Mouse (Mus musculus) embryonic facial prominence, embryonic 14.5 days (tissue): Measurements from ENCODE around the gene Olfr1381. TPM values are rescaled to one million over a fixed set of nuclear protein-coding genes. Genes with fewer than 3 reads are reported as not detected.
"Not testable (repeated sequence)": the region's sequence is repeated elsewhere in the genome, so short reads cannot be mapped to it uniquely, and the experiment has no call there.

Experiments
- ATAC-seq: fragments of 200-750 bp; cut with Nextera tagmentation; 2 replicates; pipeline ENCODE4 v1.8.0; 2017; ENCODE audit warnings: low read depth, moderate number of reproducible peaks, moderate TSS enrichment
- DNase-seq: peaks from one replicate; pipeline ENCODE4 v3.0.0-alpha.2; 2015; ENCODE audit warnings: low spot score
- H3K27ac ChIP-seq: fragments of 300-500 bp; sonication (generic); replicated peaks from 2 replicates; pipeline ENCODE4 v1.5.1; 2014; ENCODE audit warnings: low read depth, mild to moderate bottlenecking, low read length, moderate library complexity
- H3K27me3 ChIP-seq: fragments of 300-500 bp; sonication (generic); replicated peaks from 2 replicates; pipeline ENCODE4 v1.6.1; 2014; ENCODE audit warnings: low read length; ENCODE audit not compliant: control insufficient read depth, insufficient read depth
- H3K36me3 ChIP-seq: fragments of 300-500 bp; sonication (generic); 2 replicates; pipeline ENCODE4 v1.6.1; 2014; ENCODE audit warnings: low read length, mixed read lengths; ENCODE audit not compliant: control insufficient read depth, insufficient read depth
- H3K4me1 ChIP-seq: fragments of 300-500 bp; sonication (generic); 2 replicates; pipeline ENCODE4 v1.6.1; 2014; ENCODE audit warnings: antibody characterized with exemption, low read length; ENCODE audit not compliant: control insufficient read depth, insufficient read depth
- H3K4me2 ChIP-seq: fragments of 300-500 bp; sonication (generic); 2 replicates; pipeline ENCODE4 v1.6.1; 2014; ENCODE audit warnings: low read depth, mild to moderate bottlenecking, low read length, moderate library complexity, mixed read lengths
- H3K4me3 ChIP-seq: fragments of 300-500 bp; sonication (generic); 2 replicates; pipeline ENCODE4 v1.5.1; 2014; ENCODE audit warnings: low read depth, mild to moderate bottlenecking, low read length
- H3K9ac ChIP-seq: fragments of 300-500 bp; sonication (generic); 2 replicates; pipeline ENCODE4 v1.6.1; 2014; ENCODE audit warnings: low read depth, mild to moderate bottlenecking, low read length, moderate library complexity, mixed read lengths
- H3K9me3 ChIP-seq: fragments of 300-500 bp; sonication (generic); 2 replicates; pipeline ENCODE4 v1.6.1; 2016; ENCODE audit warnings: low read length; ENCODE audit not compliant: control insufficient read depth
- WGBS: fragments of 180-500 bp; shearing (Covaris S2); extraction: QIAGEN DNeasy Blood & Tissue Kit; methylation state at CpG from one replicate; pipeline ENCODE4 v1.1.7; 2014; 5-methylcytosine and 5-hydroxymethylcytosine counted together
- polyA plus RNA-seq: library from polyadenylated mRNA; unstranded; fragments of >200 nt; fragmentation: Nextera tagmentation; extraction: Ambion mirVana; gene quantifications from 2 replicates; pipeline ENCODE4 v1.2.1, GENCODE M21; 2014

Olfr1381 gene
- not detected in 2 replicates for polyA plus RNA-seq

- not testable (repeated sequence) for H3K9me3 ChIP-seq, H3K4me1 ChIP-seq
- WGBS: 58% methylated on average over 3 of the region's 3 CpGs
Measured at GRCm38 (mm10) chr11:49543149-49543548, at the start of gene Olfr1381. Olfr1381 (plus strand) TSS chr11:49543449.

GRCm38 (mm10) chr11:49518086-49518485, 25.2 kb upstream of the Olfr1381 start:
- H3K27ac ChIP-seq: no peak overlapping the region
- no peak for DNase-seq
- no peak overlapping the region for H3K4me2 ChIP-seq
- no peaks in the 10 kb centered on the region for H3K36me3 ChIP-seq
- no peaks in the 10 kb centered on the region for H3K9me3 ChIP-seq
- H3K4me3 ChIP-seq: no peak overlapping the region
- ATAC-seq: no peak
- H3K9ac ChIP-seq: no peak overlapping the region
- H3K4me1 ChIP-seq: no peaks in the 10 kb centered on the region
- H3K27me3 ChIP-seq: no peaks in the 10 kb centered on the region
- 74% methylated on average over 5 of the region's 5 CpGs for WGBS

More at GRCm38 (mm10) chr11:49543149-49543548, at the start of gene Olfr1381:
- not testable (repeated sequence) for H3K4me3 ChIP-seq, H3K27ac ChIP-seq, H3K4me2 ChIP-seq, H3K27me3 ChIP-seq, H3K9ac ChIP-seq, DNase-seq, H3K36me3 ChIP-seq, ATAC-seq

- no peaks in the 10 kb centered on the region for H3K27me3 ChIP-seq
- no peak within 1 kb of the TSS for H3K9ac ChIP-seq
- no peaks in the 10 kb centered on the region for H3K4me1 ChIP-seq
- no peak within 1 kb of the TSS for H3K4me2 ChIP-seq
- no peak within 1 kb of the TSS for H3K4me3 ChIP-seq
- no peaks in the 10 kb centered on the region for H3K36me3 ChIP-seq
- no peak for ATAC-seq
- DNase-seq: no peak
- H3K9me3 ChIP-seq: no peaks in the 10 kb centered on the region
- no peak within 1 kb of the TSS for H3K27ac ChIP-seq
Measured at GRCm38 (mm10) chr11:49519348-49519747, 23.9 kb upstream of the Olfr1381 start, which contains the start of gene Olfr1383. Olfr1383 (plus strand) TSS chr11:49519648.

- Histone ChIP-seq H3K27me3 (no peaks in the 10 kb centered on the region), H3K36me3 (no peaks in the 10 kb centered on the region), H3K4me1 (no peaks in the 10 kb centered on the region), H3K4me3 (no peak within 1 kb of the TSS), H3K9ac (no peak within 1 kb of the TSS), H3K9me3 (no peaks in the 10 kb centered on the region), H3K4me2 (no peak within 1 kb of the TSS), H3K27ac (no peak within 1 kb of the TSS)
- no peak for DNase-seq
- WGBS: 85% methylated on average over 3 of the region's 3 CpGs
- no peak for ATAC-seq
Measured at GRCm38 (mm10) chr11:49527947-49528346, 15.3 kb upstream of the Olfr1381 start, which contains the start of gene Olfr1382. Olfr1382 (plus strand) TSS chr11:49528247.

- ATAC-seq: no peak
- no peak overlapping the region for H3K4me3 ChIP-seq
- no peaks in the 10 kb centered on the region for H3K9me3 ChIP-seq
- H3K27ac ChIP-seq: no peak overlapping the region
- H3K27me3 ChIP-seq: no peaks in the 10 kb centered on the region
- DNase-seq: no peak
- no peaks in the 10 kb centered on the region for H3K4me1 ChIP-seq
- H3K36me3 ChIP-seq: no peaks in the 10 kb centered on the region
- no peak overlapping the region for H3K4me2 ChIP-seq
- H3K9ac ChIP-seq: no peak overlapping the region
Measured at GRCm38 (mm10) chr11:49532761-49533160, 10.5 kb upstream of the Olfr1381 start.

GRCm38 (mm10) chr11:49536631-49537030, 6.6 kb upstream of the Olfr1381 start:
- H3K36me3 ChIP-seq, DNase-seq, H3K4me2 ChIP-seq, H3K9ac ChIP-seq, H3K27ac ChIP-seq, H3K27me3 ChIP-seq, H3K4me1 ChIP-seq, H3K4me3 ChIP-seq, H3K9me3 ChIP-seq, ATAC-seq: not testable (repeated sequence)
- WGBS: 84% methylated on average over 2 of the region's 2 CpGs

- H3K4me3 ChIP-seq, H3K36me3 ChIP-seq, ATAC-seq, H3K4me1 ChIP-seq, H3K27me3 ChIP-seq, H3K4me2 ChIP-seq, DNase-seq, H3K9ac ChIP-seq, H3K9me3 ChIP-seq, H3K27ac ChIP-seq: not testable (repeated sequence)
- 73% methylated on average over 3 of the region's 3 CpGs for WGBS
Measured at GRCm38 (mm10) chr11:49554033-49554432, 10.8 kb downstream of the Olfr1381 start.

- H3K9ac ChIP-seq, H3K36me3 ChIP-seq, ATAC-seq, H3K27ac ChIP-seq, H3K27me3 ChIP-seq, DNase-seq, H3K9me3 ChIP-seq, H3K4me1 ChIP-seq, H3K4me3 ChIP-seq, H3K4me2 ChIP-seq: not testable (repeated sequence)
- 60% methylated on average over 5 of the region's 5 CpGs for WGBS
Measured at GRCm38 (mm10) chr11:49556578-49556977, 13.3 kb downstream of the Olfr1381 start, which contains the start of gene Olfr1380. Olfr1380 (plus strand) TSS chr11:49556878.

- not testable (repeated sequence) for H3K36me3 ChIP-seq, H3K4me1 ChIP-seq, H3K27me3 ChIP-seq, H3K9ac ChIP-seq, ATAC-seq, H3K9me3 ChIP-seq, H3K4me3 ChIP-seq, H3K4me2 ChIP-seq, H3K27ac ChIP-seq
- peak; percentile 7 for DNase-seq
- WGBS: 32% methylated on average over 2 of the region's 2 CpGs
Measured at GRCm38 (mm10) chr11:49575054-49575453, 31.8 kb downstream of the Olfr1381 start.
